Mouse (Mus musculus) v-Abl transformed pro-B cells (cell line): Measurements from ENCODE around the gene Kansl2.

Source experiments
- in situ Hi-C, 2 experiments: fragments of 400-800 bp; cut with MboI; formaldehyde crosslinking; loops; one replicate each; pipeline ENCODE4 v1.15.1; 2025; ENCODE audit not compliant: unreplicated experiment in 2 of 2

The Kansl2 gene

DNA sequence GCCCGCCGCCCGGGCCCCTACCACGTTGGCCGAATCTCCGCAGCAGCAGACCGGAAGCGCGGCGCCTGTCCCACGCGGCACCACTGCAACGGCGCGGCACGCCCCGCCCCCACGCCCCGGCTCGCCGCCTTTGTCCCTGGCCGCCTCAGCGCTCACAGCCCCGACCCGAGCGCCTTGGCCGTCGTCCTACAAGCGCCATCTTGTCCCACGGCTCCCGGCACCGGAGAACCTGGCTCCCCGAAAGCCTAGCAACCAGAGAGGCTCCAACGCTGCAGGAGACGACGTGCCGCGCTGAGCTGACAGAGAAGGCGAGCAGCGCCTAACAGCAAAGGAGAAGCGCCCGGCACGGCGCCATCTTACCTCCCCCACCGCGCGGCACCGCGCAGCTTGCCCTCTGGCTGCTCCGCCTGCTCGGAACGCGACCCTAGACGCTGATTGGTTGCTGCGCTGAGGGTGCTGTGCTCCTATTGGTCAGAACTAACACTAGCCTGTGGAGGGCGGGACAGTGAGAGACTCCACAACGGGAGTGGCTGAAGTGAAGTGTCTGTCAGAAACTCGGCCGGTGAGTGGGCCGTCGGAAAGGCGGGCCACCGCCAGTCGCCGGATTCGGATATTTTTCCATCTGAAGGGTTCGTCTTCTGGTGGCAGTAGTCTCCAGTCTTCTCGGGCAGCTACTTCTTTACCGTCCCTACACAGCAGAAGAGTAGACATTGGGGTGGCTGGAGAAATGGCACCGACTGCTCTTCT, at the start of gene Kansl2:
Gene Kansl2, minus strand, starts transcription at position 384 of the 747 bp plus-strand sequence.
- in situ Hi-C loops, result no loop called here

GRCm38 (mm10) chr15:98582996-98583395, 48.9 kb upstream of the Kansl2 start:
- in situ Hi-C loops, result loop anchor here (5.0 kb wide), 2 partner anchors 34 to 119 kb away; no protein-coding TSS in a partner anchor

- in situ Hi-C loops, result loop anchor here (5.0 kb wide), 2 partner anchors 35 to 120 kb away; no protein-coding TSS in a partner anchor
Observed at GRCm38 (mm10) chr15:98582410-98582809, 48.3 kb upstream of the Kansl2 start.

DNA sequence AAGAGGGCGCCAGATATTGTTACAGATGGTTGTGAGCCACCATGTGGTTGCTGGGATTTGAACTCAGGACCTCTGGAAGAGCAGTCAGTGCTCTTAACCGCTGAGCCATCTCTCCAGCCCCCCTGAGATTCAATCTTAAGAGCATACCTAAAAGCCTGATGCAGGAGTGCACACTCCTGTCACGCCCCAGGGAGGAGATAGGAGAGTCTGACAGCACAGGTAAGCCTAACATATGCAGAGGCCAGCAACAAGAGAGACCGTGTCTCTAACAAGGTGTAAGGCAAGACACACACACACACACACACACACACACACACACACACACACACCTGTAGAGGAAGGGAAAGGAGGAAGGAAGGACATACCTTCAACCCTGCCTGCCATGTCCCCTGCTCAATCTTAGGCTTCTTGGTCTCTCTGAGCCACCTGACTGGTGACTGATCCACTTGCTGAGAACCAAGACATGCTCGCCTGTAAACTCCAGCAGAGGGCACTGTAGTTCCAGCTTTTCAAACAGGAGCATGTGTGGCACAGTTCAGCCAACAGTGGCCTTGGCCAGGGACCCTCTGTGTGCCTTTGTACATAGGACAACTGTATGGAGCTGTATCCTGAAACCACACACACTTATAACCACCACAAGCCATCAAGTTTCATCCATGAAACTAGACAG, 45.9 kb upstream of the Kansl2 start:
- in situ Hi-C loops, result loop anchor here (5.0 to 10.0 kb wide), 3 partner anchors 37 to 225 kb away; partner anchors contain the start of gene Ddn (in 1 of the 2)

- in situ Hi-C loops, result loop anchor here in 1 of 2 experiments (10.0 kb wide), 1 partner anchor 225 kb away; the partner anchor contains the start of gene Ddn
Observed at GRCm38 (mm10) chr15:98579310-98579709, 45.2 kb upstream of the Kansl2 start.

DNA sequence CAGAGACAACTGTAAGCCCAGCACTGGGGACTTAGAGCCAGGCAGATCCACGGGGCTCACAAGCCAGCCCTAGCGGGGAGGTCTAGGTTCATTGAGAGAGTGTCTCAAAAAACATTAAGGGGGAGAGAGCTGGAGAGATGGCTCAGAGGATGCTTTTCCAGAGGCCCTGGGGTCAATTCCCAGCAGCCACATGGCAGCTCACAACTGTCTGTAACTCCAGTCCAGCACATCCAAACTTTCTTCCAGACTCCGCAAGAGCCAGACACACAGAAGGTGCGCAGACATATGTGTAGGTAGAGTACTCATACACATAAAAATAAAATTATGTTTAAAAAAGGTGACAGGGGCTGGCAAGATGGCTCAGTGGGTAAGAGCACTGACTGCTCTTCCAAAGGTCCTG, 39.2 kb upstream of the Kansl2 start:
- in situ Hi-C loops, result loop anchor here in 1 of 2 experiments (10.0 kb wide), 1 partner anchor 232 kb away; the partner anchor contains the start of gene Ddn

GRCm38 (mm10) chr15:98570873-98571538, 36.9 kb upstream of the Kansl2 start, which contains the start of the genes Ccnt1 and 4930415O20Rik:
Ccnt1 (minus strand) TSS chr15:98570923.
4930415O20Rik (plus strand) TSS chr15:98571004.
- in situ Hi-C loops, result loop anchor here in 1 of 2 experiments (10.0 kb wide), 1 partner anchor 234 kb away; the partner anchor contains the start of gene Ddn

DNA sequence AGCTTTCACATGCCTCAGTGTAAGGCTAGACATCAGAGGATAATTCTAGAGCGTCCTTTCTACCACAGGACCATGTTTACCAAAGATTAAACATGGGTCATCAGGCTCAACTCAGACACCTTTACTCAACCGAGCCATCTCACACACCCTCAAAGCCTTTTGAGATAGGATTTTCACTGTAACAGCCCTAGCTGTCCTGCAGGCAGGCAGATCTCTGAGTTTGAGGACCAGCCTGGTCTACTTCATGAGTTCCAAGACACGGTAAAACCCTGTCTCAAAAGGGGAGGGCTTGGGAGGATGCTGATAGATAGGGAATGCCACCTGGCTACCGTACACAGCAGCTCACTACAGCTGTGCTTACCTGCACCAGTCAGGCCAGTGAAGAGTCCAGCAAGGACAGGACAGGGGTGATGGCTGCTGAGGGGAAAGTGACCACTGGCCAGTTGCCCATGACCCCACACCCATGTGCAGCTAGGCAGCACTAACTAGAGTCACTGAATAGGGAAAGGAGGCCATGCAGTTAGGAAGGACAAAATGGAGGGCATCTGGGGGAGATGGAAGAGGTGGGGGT, 35.8 kb upstream of the Kansl2 start:
- in situ Hi-C loops, result loop anchor here in 1 of 2 experiments (5.0 to 10.0 kb wide), 2 partner anchors 58 to 235 kb away; partner anchors contain the start of gene Ddn

GRCm38 (mm10) chr15:98569216-98569615, 35.2 kb upstream of the Kansl2 start:
- in situ Hi-C loops, result loop anchor here in 1 of 2 experiments (5.0 kb wide), 1 partner anchor 57 kb away; no protein-coding TSS in a partner anchor

- in situ Hi-C loops, result loop anchor here in 1 of 2 experiments (5.0 kb wide), 1 partner anchor 56 kb away; no protein-coding TSS in a partner anchor
Observed at GRCm38 (mm10) chr15:98568256-98569033, 34.4 kb upstream of the Kansl2 start.

- in situ Hi-C loops, result loop anchor here in 1 of 2 experiments (5.0 kb wide), 1 partner anchor 55 kb away; no protein-coding TSS in a partner anchor
Observed at GRCm38 (mm10) chr15:98567278-98568134, 33.4 kb upstream of the Kansl2 start.

DNA sequence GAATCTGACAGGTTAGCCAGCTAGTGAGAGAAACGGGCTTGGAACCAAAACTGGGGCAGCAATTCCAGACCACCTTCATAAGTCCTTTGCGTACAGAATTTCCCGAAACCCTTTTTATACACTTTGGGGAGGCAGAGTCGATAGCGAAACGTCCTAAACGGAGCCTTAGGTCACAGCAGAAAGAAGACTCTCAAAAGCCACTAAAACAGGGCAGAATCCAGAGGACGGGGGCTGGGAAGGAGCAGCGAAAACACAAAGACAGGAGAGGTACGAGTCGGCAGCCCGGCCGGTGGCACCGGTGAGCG, 32.9 kb upstream of the Kansl2 start:
- in situ Hi-C loops, result loop anchor here in 1 of 2 experiments (5.0 kb wide), 1 partner anchor 55 kb away; no protein-coding TSS in a partner anchor

DNA sequence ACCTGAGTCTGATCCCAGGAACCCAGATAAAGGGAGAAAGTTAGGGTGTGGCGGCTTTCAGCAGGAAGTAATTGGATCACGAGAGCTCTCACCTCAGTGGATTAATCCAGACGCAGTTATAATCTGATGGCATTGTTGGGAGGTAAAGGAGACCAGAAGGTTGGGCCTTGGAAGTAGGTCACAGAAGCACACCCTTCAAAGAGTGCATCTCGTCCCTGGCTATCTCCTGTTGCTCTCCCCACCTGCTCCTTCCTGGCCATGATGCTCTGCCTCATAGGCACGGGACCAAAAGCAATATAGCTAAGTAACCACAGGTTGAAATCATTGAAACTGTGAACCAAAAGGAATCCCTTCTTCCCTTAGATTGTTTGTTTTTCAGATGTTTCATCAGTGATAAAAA, 23.1 kb upstream of the Kansl2 start:
- in situ Hi-C loops, result no loop called here

GRCm38 (mm10) chr15:98555881-98556280, 21.8 kb upstream of the Kansl2 start:
- in situ Hi-C loops, result no loop called here

DNA sequence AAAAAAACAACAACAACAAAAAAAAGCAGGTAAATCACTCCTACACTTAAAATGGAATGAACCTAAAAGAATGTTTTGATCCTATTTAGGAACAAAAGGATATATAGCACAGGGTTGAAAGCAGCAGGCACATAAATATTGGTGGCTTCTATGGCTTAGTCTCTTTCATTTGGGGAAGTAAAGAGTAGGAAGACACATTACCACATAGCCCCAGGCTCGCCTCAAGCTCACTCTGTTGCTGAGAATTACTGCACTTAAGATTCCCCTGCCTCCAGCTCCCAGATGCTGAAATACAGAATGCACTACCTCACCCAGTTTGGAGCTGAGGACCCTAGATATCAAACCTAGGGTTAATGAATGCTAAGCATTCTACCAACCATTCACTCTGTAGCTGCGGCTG, 18.7 kb upstream of the Kansl2 start:
- in situ Hi-C loops, result no loop called here

DNA sequence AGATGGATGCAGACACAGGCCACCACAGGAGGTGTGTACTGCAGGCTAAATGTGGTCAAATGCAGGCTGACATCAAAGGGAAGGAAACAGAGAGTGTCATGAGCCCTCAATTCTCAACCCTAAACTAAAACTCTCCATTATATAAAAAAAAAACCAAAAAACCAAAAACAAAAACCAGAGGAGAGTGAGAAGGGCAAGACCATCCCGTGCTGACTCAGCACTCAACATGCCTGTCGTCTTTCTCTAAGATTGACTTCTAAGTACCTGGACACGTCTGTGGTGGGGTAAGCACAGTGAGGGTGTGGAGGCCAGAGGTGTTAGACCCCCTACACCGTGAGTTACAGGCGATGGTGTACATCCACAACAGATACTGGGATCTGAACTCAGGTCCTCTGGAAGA, 12.8 kb upstream of the Kansl2 start:
- in situ Hi-C loops, result no loop called here

GRCm38 (mm10) chr15:98545151-98545550, 11.1 kb upstream of the Kansl2 start:
- in situ Hi-C loops, result no loop called here

DNA sequence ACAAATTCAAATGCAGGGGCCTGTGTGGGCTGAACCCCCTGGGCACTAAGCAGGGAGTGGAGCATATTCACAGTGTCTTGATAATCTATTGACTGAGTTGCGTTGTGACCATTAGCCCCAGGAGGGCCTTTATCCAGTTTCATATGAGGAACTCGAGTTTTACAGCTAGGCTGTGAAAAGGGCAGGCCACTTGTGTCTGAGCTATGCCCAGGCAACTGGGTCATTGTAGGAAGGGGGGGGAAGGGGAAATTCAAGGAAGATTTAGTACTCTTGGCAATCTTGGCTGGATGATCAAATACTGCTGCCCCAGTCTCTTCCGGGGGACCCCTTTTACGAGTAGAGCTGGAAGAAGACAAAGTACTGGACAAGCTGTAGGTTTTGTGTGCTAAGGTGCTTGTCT, 9.3 kb upstream of the Kansl2 start:
- in situ Hi-C loops, result no loop called here
